Mouse (Mus musculus) frontal cortex, adult 2 months (tissue): ENCODE data around the gene Cnnm3. TPM values are rescaled to one million over a fixed set of nuclear protein-coding genes. Genes with fewer than 3 reads are reported as not detected.

Experiments
- DNase-seq, 2 experiments: peaks; one replicate each; pipeline ENCODE4 v3.0.0; 2022; ENCODE audit warnings: low spot score in 1 of 2; ENCODE audit errors: extremely low spot score in 1 of 2
- polyA plus RNA-seq: library from polyadenylated mRNA; depleted of rRNA; stranded (reverse); fragments of >200 nt; gene quantifications from 2 replicates; pipeline ENCODE4 v1.2.3, GENCODE M21; 2012; rRNA removed

Cnnm3 gene
- polyA plus RNA-seq, result 26.6 and 27.1 TPM in 2 replicates

- peak; percentile 96 to 99 for DNase-seq
These were observed at the start of gene Cnnm3 for GRCm38 (mm10) chr1:36511289-36512021. Gene Cnnm3, plus strand, starts transcription at chr1:36511867.

- no peak for DNase-seq
These were observed 46.0 kb upstream of the Cnnm3 start for GRCm38 (mm10) chr1:36465641-36466160.

- DNase-seq, result no peak
These were observed 44.2 kb upstream of the Cnnm3 start for GRCm38 (mm10) chr1:36467446-36467845.

- DNase-seq, result no peak
These were observed 41.7 kb upstream of the Cnnm3 start for GRCm38 (mm10) chr1:36469811-36470444.

- DNase-seq, result peak; percentile 52 to 83
These were observed 40.2 kb upstream of the Cnnm3 start, which contains the start of gene Cnnm4 for GRCm38 (mm10) chr1:36471181-36472105. Gene Cnnm4, plus strand, starts transcription at chr1:36471620.

- DNase-seq, result no peak
These were observed 39.6 kb upstream of the Cnnm3 start for GRCm38 (mm10) chr1:36472106-36472440.

- no peak for DNase-seq
These were observed 38.4 kb upstream of the Cnnm3 start for GRCm38 (mm10) chr1:36473211-36473780.

- no peak for DNase-seq
These were observed 37.0 kb upstream of the Cnnm3 start for GRCm38 (mm10) chr1:36474646-36475045.

- no peak for DNase-seq
These were observed 36.1 kb upstream of the Cnnm3 start for GRCm38 (mm10) chr1:36475480-36476110.

- no peak for DNase-seq
These were observed 35.2 kb upstream of the Cnnm3 start for GRCm38 (mm10) chr1:36476426-36476825.

- no peak for DNase-seq
These were observed 33.3 kb upstream of the Cnnm3 start for GRCm38 (mm10) chr1:36478343-36478795.

GRCm38 (mm10) chr1:36479903-36480899, 31.5 kb upstream of the Cnnm3 start:
- DNase-seq, result no peak

GRCm38 (mm10) chr1:36483825-36484224, 27.8 kb upstream of the Cnnm3 start:
- DNase-seq, result no peak

- no peak for DNase-seq
These were observed 26.6 kb upstream of the Cnnm3 start for GRCm38 (mm10) chr1:36485080-36485479.

GRCm38 (mm10) chr1:36487111-36487510, 24.6 kb upstream of the Cnnm3 start:
- DNase-seq, result no peak

- DNase-seq, result no peak
These were observed 22.0 kb upstream of the Cnnm3 start for GRCm38 (mm10) chr1:36489661-36490060.

- DNase-seq, result no peak
These were observed 19.1 kb upstream of the Cnnm3 start for GRCm38 (mm10) chr1:36492416-36493139.

GRCm38 (mm10) chr1:36493299-36493698, 18.4 kb upstream of the Cnnm3 start:
- no peak for DNase-seq
